Mouse (Mus musculus): ENCODE data around the gene Ppp1r35. TPM values are rescaled to one million over a fixed set of nuclear protein-coding genes. Genes with fewer than 3 reads are reported as not detected.

Ppp1r35 gene
- polyA plus RNA-seq (2014; fragmentation: Nextera tagmentation; extraction: Ambion mirVana): 29.8 and 36.7 TPM in 2 replicates

- WGBS: under 1% methylated on average over 31 of the region's 31 CpGs
- H3K4me1 ChIP-seq (ENCODE audit: control insufficient read depth in 2 of 2, insufficient read depth in 2 of 2, low read length in 2 of 2): peaks cover 7 to 34% of the 10 kb centered on the region in 2 experiments
- H3K9ac ChIP-seq (ENCODE audit: low read length): peak within 1 kb of the TSS; percentile 98
- no peaks in the 10 kb centered on the region for H3K27me3 ChIP-seq (ENCODE audit: control insufficient read depth, insufficient read depth, low read length)
- no peaks in the 10 kb centered on the region for H3K9me3 ChIP-seq (ENCODE audit: control insufficient read depth, low read length)
- peak within 1 kb of the TSS; percentile 88 for H3K4me2 ChIP-seq (ENCODE audit: low read length)
- peaks cover 36% of the 10 kb centered on the region for H3K36me3 ChIP-seq (ENCODE audit: control insufficient read depth, insufficient read depth, low read length)
- peak within 1 kb of the TSS; percentile 85 to 98 for H3K4me3 ChIP-seq (ENCODE audit: control insufficient read depth in 1 of 2, insufficient read depth in 1 of 2, low read depth in 1 of 2, low read length in 2 of 2)
- peak; percentile 91 for ATAC-seq (ENCODE audit: insufficient number of reproducible peaks, insufficient read depth, low FRiP score, low read depth)
- peak within 1 kb of the TSS; percentile 71 to 90 for H3K27ac ChIP-seq (replicated peaks in 1 of 2; ENCODE audit: control insufficient read depth in 1 of 2, insufficient read depth in 1 of 2, low read depth in 2 of 2, low read length in 2 of 2)
Measured at GRCm38 (mm10) chr5:137778635-137779034, at the start of gene Ppp1r35. TSS of gene Ppp1r35 (plus strand) at chr5:137778849.

GRCm38 (mm10) chr5:137733638-137734288 lies 44.9 kb upstream of the Ppp1r35 start:
- no peak overlapping the region for H3K27ac ChIP-seq (replicated peaks in 1 of 2; ENCODE audit: control insufficient read depth in 1 of 2, insufficient read depth in 1 of 2, low read depth in 2 of 2, low read length in 2 of 2)
- 91% methylated on average over 12 of the region's 12 CpGs for WGBS
- ATAC-seq (ENCODE audit: insufficient number of reproducible peaks, insufficient read depth, low FRiP score, low read depth): no peak
- no peak overlapping the region for H3K4me2 ChIP-seq (ENCODE audit: low read length)
- H3K4me1 ChIP-seq (ENCODE audit: control insufficient read depth in 2 of 2, insufficient read depth in 2 of 2, low read length in 2 of 2): no peaks in the 10 kb centered on the region; a peak in 1 of 4 replicates
- no peaks in the 10 kb centered on the region for H3K27me3 ChIP-seq (ENCODE audit: control insufficient read depth, insufficient read depth, low read length)
- H3K4me3 ChIP-seq (ENCODE audit: control insufficient read depth in 1 of 2, insufficient read depth in 1 of 2, low read depth in 1 of 2, low read length in 2 of 2): no peak overlapping the region
- H3K36me3 ChIP-seq (ENCODE audit: control insufficient read depth, insufficient read depth, low read length): peaks cover 15% of the 10 kb centered on the region
- H3K9ac ChIP-seq (ENCODE audit: low read length): no peak overlapping the region
- H3K9me3 ChIP-seq (ENCODE audit: control insufficient read depth, low read length): no peaks in the 10 kb centered on the region

- no peak for ATAC-seq (ENCODE audit: insufficient number of reproducible peaks, insufficient read depth, low FRiP score, low read depth)
- peaks cover 15% of the 10 kb centered on the region for H3K36me3 ChIP-seq (ENCODE audit: control insufficient read depth, insufficient read depth, low read length)
- H3K4me3 ChIP-seq (ENCODE audit: control insufficient read depth in 1 of 2, insufficient read depth in 1 of 2, low read depth in 1 of 2, low read length in 2 of 2): no peak overlapping the region
- no peaks in the 10 kb centered on the region for H3K27me3 ChIP-seq (ENCODE audit: control insufficient read depth, insufficient read depth, low read length)
- H3K9me3 ChIP-seq (ENCODE audit: control insufficient read depth, low read length): no peaks in the 10 kb centered on the region
- peaks cover 0 to 3% of the 10 kb centered on the region in 2 experiments; a peak in 1 of 4 replicates for H3K4me1 ChIP-seq (ENCODE audit: control insufficient read depth in 2 of 2, insufficient read depth in 2 of 2, low read length in 2 of 2)
- WGBS: 76% methylated on average over 6 of the region's 6 CpGs
- H3K4me2 ChIP-seq (ENCODE audit: low read length): no peak overlapping the region
- H3K27ac ChIP-seq (replicated peaks in 1 of 2; ENCODE audit: control insufficient read depth in 1 of 2, insufficient read depth in 1 of 2, low read depth in 2 of 2, low read length in 2 of 2): no peak overlapping the region
- H3K9ac ChIP-seq (ENCODE audit: low read length): no peak overlapping the region
Measured at GRCm38 (mm10) chr5:137734289-137735061, 44.2 kb upstream of the Ppp1r35 start.

- ATAC-seq (ENCODE audit: insufficient number of reproducible peaks, insufficient read depth, low FRiP score, low read depth): no peak
- no peak overlapping the region for H3K27ac ChIP-seq (replicated peaks in 1 of 2; ENCODE audit: control insufficient read depth in 1 of 2, insufficient read depth in 1 of 2, low read depth in 2 of 2, low read length in 2 of 2)
- 90% methylated on average over 6 of the region's 6 CpGs for WGBS
Measured at GRCm38 (mm10) chr5:137737400-137737940, 41.2 kb upstream of the Ppp1r35 start.

GRCm38 (mm10) chr5:137738516-137738915 lies 40.1 kb upstream of the Ppp1r35 start:
- Histone ChIP-seq H3K27ac (replicated peaks in 1 of 2; ENCODE audit: control insufficient read depth in 1 of 2, insufficient read depth in 1 of 2, low read depth in 2 of 2, low read length in 2 of 2) (no peak overlapping the region), H3K9me3 (ENCODE audit: control insufficient read depth, low read length) (no peaks in the 10 kb centered on the region), H3K36me3 (ENCODE audit: control insufficient read depth, insufficient read depth, low read length) (peaks cover 10% of the 10 kb centered on the region; the same call in 1 of the 2 replicates), H3K27me3 (ENCODE audit: control insufficient read depth, insufficient read depth, low read length) (no peaks in the 10 kb centered on the region), H3K4me3 (ENCODE audit: control insufficient read depth in 1 of 2, insufficient read depth in 1 of 2, low read depth in 1 of 2, low read length in 2 of 2) (no peak overlapping the region), H3K4me1 (ENCODE audit: control insufficient read depth in 2 of 2, insufficient read depth in 2 of 2, low read length in 2 of 2) (peaks cover 3 to 8% of the 10 kb centered on the region in 2 experiments; a peak in 3 of 4 replicates), H3K9ac (ENCODE audit: low read length) (no peak overlapping the region), H3K4me2 (ENCODE audit: low read length) (no peak overlapping the region)
- ATAC-seq (ENCODE audit: insufficient number of reproducible peaks, insufficient read depth, low FRiP score, low read depth): no peak
- WGBS: 49% methylated on average over 5 of the region's 5 CpGs

More at GRCm38 (mm10) chr5:137737400-137737940, 41.2 kb upstream of the Ppp1r35 start:
- Histone ChIP-seq H3K27me3 (ENCODE audit: control insufficient read depth, insufficient read depth, low read length) (no peaks in the 10 kb centered on the region), H3K9me3 (ENCODE audit: control insufficient read depth, low read length) (no peaks in the 10 kb centered on the region), H3K36me3 (ENCODE audit: control insufficient read depth, insufficient read depth, low read length) (peaks cover 13% of the 10 kb centered on the region), H3K4me2 (ENCODE audit: low read length) (no peak overlapping the region), H3K4me3 (ENCODE audit: control insufficient read depth in 1 of 2, insufficient read depth in 1 of 2, low read depth in 1 of 2, low read length in 2 of 2) (no peak overlapping the region), H3K9ac (ENCODE audit: low read length) (no peak overlapping the region), H3K4me1 (ENCODE audit: control insufficient read depth in 2 of 2, insufficient read depth in 2 of 2, low read length in 2 of 2) (peaks cover 3 to 8% of the 10 kb centered on the region in 2 experiments; a peak in 3 of 4 replicates)

- Histone ChIP-seq H3K4me1 (ENCODE audit: control insufficient read depth in 2 of 2, insufficient read depth in 2 of 2, low read length in 2 of 2) (peaks cover 3 to 8% of the 10 kb centered on the region in 2 experiments; a peak in 3 of 4 replicates), H3K36me3 (ENCODE audit: control insufficient read depth, insufficient read depth, low read length) (peaks cover 9% of the 10 kb centered on the region; the same call in 1 of the 2 replicates), H3K4me3 (ENCODE audit: control insufficient read depth in 1 of 2, insufficient read depth in 1 of 2, low read depth in 1 of 2, low read length in 2 of 2) (no peak overlapping the region), H3K27ac (replicated peaks in 1 of 2; ENCODE audit: control insufficient read depth in 1 of 2, insufficient read depth in 1 of 2, low read depth in 2 of 2, low read length in 2 of 2) (no peak overlapping the region), H3K9me3 (ENCODE audit: control insufficient read depth, low read length) (no peaks in the 10 kb centered on the region), H3K4me2 (ENCODE audit: low read length) (no peak overlapping the region), H3K9ac (ENCODE audit: low read length) (0 out of 2 replicates have a peak overlapping the region, but pooled peaks have one; percentile 8), H3K27me3 (ENCODE audit: control insufficient read depth, insufficient read depth, low read length) (no peaks in the 10 kb centered on the region)
- ATAC-seq (ENCODE audit: insufficient number of reproducible peaks, insufficient read depth, low FRiP score, low read depth): no peak
- 74% methylated on average over 9 of the region's 9 CpGs for WGBS
Measured at GRCm38 (mm10) chr5:137739471-137739870, 39.2 kb upstream of the Ppp1r35 start.

- Histone ChIP-seq H3K4me3 (ENCODE audit: control insufficient read depth in 1 of 2, insufficient read depth in 1 of 2, low read depth in 1 of 2, low read length in 2 of 2) (peak overlapping the region; percentile 66 to 81), H3K9me3 (ENCODE audit: control insufficient read depth, low read length) (no peaks in the 10 kb centered on the region), H3K4me1 (ENCODE audit: control insufficient read depth in 2 of 2, insufficient read depth in 2 of 2, low read length in 2 of 2) (peaks cover 6 to 10% of the 10 kb centered on the region in 2 experiments; a peak in 3 of 4 replicates), H3K27me3 (ENCODE audit: control insufficient read depth, insufficient read depth, low read length) (no peaks in the 10 kb centered on the region), H3K9ac (ENCODE audit: low read length) (peak overlapping the region; percentile 78), H3K27ac (replicated peaks in 1 of 2; ENCODE audit: control insufficient read depth in 1 of 2, insufficient read depth in 1 of 2, low read depth in 2 of 2, low read length in 2 of 2) (no peak overlapping the region), H3K36me3 (ENCODE audit: control insufficient read depth, insufficient read depth, low read length) (peaks cover 1% of the 10 kb centered on the region; the same call in 1 of the 2 replicates), H3K4me2 (ENCODE audit: low read length) (peak overlapping the region; percentile 93)
- ATAC-seq (ENCODE audit: insufficient number of reproducible peaks, insufficient read depth, low FRiP score, low read depth): no peak
- 22% methylated on average over 11 of the region's 11 CpGs for WGBS
Measured at GRCm38 (mm10) chr5:137740506-137740905, 38.1 kb upstream of the Ppp1r35 start.

Measured in heart, embryonic 14.5 days (tissue).